Mouse (Mus musculus) gastrocnemius, adult 18-20 months (tissue): ENCODE measurements around the gene Med10. TPM values are rescaled to one million over a fixed set of nuclear protein-coding genes. Genes with fewer than 3 reads are reported as not detected.

Experiments
- DNase-seq: peaks from one replicate; pipeline ENCODE4 v3.0.0; 2021; ENCODE audit warnings: low spot score
- long read RNA-seq, 2 experiments: library from polyadenylated mRNA; stranded (forward); transcript quantifications; one replicate each; pipeline ENCODE4 v2.0.0; 2021
- total RNA-seq, 2 experiments: library from RNA; stranded (reverse); gene quantifications; 2 replicates each; pipeline ENCODE4 v1.2.3; 2021

Med10 gene
- 10 to 100 TPM; 10.7 to 11.2 TPM for total RNA-seq
- long read RNA-seq, experiment 1, full-length matches to known transcripts, result 17 of 17 reads
- long read RNA-seq, experiment 1, partial matches to known transcripts, result 0 of 17 reads
- long read RNA-seq, experiment 1, other reads (novel, unspliced or antisense), result 0 of 17 reads
- long read RNA-seq, experiment 2, transcript Med10-201 (4 exons, 913 nt), result major isoform, 10 of 11 reads
- long read RNA-seq, experiment 2, partial matches to known transcripts, result 0 of 11 reads
- long read RNA-seq, experiment 2, other reads (novel, unspliced or antisense), result 0 of 11 reads

DNA sequence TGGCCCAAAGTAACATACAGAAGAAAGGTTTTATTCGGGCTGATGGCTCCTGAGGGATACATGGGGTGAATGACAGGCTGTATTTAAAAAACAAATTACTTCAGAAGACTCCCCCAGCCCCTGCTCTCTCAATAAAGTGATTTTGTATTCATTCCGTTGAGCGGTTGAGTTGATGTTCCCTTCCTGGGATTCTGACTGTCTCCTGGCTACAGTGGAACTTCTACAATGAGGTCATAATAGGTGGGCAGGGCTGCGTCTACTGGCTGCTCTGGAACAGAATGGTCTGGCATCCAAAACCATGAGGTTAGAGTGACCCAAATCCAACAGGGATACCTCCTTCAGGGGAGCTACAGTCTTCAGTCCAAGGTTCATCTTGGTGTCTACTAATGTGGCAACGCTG, at the start of gene Med10:
TSS of gene Med10 (plus strand) at position 301 of the 400 bp plus-strand sequence.
- DNase-seq, result no peak

DNA sequence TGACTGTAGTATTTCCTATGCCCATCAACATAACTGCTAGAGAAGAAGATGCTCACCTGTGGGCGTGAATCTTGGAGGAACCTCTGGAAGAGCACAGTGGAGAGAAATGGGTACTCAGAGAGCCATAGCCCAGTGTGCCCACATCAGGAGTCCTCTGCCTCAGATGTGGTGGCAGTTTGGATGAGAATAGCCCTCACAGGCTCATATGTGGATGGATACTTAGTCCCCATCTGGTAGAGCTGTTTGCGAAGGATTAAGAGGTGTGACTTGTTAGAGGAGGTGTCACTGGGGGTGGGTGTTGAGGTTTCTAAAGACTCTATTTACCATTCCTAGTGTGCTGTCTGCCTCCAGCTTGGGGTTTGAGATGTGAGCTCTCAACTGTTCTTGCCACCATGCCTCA, 49.3 kb upstream of the Med10 start:
- no peak for DNase-seq

DNA sequence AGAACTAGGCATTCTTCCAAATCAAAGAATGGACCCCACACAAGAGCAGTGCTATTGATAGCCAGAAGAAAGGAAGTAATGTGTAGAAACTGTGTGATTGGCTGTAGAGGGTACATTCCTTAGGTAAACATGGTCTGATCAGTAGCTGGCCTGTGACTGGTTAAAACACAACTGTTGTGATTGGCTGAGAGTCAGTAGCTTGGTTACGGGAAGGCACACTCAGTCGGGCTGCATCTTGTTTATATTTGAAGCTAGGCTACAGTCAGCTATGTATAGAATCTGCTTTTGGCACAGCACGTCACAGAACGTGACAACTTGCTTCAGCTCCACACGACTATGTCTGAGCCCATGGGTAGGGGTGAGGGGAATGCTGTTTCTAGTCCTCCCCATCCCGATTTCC, 43.2 kb upstream of the Med10 start:
- DNase-seq, result no peak

DNA sequence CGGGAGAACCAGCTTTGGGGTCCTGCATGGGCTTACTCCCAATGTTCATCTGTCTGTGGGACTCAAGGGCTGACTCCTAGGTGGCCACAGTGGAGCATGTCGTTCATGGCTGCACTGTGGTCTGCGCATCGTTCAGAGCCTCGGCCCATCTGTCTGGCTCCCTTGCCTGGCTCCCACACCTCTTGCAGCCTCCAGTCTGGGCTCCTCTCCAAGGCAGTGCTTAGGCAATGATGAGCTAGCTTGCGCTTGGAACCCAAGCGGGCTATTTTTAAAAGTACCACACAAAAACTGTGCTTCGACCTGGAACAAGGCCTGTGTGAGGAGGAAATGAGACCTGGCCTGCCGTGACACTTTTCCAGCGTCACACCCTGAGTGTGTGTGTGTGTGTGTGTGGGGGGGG, 40.8 kb upstream of the Med10 start:
- peak; percentile 24 for DNase-seq

DNA sequence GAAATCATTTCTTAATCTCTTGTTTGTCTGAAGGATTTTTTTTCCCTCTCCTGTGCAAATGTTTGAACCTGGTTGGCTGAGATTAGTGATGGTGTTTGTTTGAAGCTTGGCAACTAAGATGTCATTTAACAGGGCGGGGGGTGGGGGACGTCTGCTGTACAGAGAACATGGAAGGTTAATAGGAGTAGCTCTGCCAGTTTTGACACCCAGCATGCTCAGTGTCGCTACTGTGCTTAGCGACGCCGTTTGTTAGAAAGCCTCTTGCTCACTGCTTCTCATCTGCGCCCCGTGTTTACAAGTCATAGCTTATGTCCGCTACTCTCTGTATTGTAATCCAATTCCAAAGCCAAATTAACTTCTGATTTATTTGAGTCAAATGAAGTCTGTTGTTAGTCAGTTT, 37.5 kb upstream of the Med10 start:
- DNase-seq, result no peak

DNA sequence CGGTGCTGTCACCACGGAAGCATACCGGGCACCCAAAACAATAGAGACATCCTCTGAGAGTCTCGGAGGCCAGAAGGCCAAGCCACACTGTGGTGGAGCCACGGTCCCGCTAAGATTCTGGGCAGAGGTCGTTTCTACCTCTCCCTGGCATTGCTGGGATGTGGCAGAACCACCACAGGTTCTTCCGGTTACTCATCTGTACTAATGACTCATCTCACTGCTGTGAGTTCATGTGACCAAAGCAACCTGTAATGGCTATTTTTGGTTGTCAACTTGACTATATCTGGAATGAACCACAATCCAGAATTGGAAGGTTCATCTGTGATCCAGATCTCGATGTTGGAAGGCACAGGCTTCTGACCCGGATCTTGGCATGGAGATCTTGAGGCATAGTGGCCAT, 34.0 kb upstream of the Med10 start:
- no peak for DNase-seq

DNA sequence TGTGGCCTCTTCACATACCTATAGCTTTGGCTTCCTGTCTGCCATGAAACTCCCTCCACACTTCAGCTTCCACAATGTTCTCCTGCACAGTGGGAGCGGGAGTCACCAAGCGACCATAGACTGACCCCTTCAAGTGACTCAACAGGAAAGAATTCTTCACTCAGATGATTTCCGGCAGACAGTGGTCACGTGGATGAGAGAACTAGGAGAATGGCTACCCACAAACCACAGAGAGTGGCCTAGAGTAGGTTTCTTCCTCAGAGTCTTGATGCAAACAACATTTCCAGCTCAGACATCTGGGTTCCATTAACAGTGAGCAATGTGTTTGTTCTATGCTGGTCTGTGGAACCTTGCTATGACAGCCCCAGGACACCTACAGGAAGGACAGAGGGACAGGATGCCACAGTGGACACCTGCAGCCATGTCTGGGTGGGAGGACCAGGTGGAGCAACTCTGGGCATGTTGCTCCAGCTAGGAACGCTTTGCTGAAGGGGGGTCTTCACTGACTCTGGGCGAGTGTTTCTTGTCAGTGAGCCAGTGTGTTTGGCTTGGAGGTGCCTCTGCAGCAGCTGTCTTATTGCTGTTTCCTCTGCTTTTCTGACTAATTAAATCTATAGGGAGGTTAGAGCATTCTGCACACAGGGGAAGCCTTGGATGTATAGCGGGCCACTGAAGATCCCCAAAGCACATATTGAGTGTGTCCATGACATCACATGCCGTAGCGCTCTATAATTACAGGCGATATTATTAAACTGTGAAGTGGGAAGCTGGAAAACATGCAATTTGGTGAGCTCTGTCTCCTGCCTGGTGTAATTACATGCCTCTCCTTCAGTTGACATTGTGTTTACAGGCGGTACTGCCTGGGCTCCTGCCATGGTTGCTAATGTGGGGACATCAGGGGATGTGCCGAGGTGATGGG, 31.4 kb upstream of the Med10 start:
- DNase-seq, result no peak

DNA sequence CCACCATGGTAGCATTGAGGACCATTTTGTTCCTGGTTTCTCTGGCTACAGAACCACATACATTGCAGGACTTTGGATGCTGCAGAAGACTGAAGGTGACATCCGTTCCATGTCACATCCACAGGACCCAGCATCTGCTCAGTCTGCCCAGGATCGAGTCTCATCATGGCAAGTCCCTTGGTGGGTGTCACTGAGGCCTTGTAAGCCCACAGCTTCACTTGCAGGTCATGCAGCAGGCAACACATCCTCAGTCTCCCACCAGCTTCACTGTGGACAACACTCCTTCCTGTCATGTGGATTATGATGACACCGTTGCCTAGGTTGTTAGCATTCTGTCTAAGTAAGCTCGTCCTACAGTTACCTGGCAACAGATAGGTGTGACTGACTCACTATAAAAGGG, 29.8 kb upstream of the Med10 start:
- no peak for DNase-seq

DNA sequence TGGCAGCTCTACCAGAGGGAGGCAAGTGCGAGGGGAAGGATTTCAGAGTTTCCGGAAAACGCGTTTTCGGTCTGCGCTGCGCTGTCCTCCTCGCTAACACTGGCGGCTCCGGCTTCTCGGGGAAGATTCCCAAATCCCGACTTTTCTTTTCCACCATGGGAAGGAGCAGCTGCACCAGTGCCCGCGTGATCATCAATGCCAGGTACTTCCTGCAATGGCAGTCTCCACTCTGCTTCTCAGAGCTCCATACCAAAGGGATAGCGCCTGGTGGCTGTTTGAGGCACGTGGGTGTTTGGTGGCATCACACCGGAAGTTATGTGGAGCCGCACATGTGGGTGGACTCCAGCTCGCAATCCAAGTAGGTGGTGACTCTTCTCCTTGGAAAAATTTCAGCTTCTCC, 24.0 kb upstream of the Med10 start:
- DNase-seq, result no peak

DNA sequence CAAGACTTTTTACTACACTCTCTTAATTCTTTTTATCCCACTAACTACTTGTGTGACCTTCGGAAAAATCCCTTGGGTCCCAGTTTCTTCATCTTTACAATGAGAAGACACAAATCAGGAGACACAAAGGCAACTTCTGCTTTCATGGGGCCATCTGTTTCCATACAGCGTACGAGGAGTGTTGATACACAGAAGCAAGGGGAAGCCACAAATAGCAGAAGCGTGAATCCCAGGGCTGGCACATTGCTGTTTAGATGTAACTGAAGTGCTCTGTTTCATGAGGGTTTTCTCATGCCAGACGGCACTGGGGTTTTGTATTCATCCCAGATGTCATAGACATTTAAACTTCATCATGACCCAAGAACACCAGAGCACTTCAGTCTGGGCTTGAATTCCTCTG, 13.5 kb upstream of the Med10 start:
- no peak for DNase-seq

DNA sequence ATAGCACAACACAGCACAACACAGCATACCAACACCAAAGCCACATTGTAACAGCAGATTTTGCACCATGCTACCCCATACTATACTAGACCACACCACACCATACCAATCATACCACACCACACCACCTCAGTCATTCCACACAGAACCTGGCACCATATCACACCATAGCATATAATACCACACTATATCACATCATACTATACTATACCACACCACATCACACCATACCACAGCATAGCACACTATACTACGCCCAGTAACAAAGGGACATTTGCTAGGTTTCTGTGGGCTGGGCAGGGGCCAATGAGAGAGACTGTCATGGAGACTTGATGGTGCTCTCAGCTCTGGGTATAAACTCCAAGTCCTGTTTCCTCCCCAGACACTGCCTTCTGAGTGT, 10.4 kb upstream of the Med10 start:
- no peak for DNase-seq

DNA sequence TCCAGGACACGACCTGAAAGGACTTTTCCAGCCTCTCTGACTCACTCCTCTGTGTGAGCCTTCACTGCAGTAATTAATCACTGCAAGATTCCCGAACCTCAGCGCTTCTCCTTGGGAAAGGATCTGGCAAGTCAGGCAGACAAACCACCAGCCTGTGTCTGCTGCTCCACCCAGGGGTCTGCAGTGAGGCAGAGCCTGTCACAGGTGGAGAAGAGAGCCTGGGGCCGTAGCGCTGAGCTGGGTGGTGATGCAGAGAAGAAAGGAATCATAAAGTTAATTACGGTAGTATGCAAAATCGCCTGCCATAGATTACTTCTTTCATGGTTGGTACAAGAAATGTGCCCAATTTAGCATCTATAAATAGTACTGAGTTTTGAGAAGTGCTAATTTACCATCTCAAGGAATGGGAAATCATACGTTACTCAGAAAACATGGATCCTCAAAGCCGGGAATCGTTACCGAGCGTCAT, 9.6 kb upstream of the Med10 start:
- no peak for DNase-seq

DNA sequence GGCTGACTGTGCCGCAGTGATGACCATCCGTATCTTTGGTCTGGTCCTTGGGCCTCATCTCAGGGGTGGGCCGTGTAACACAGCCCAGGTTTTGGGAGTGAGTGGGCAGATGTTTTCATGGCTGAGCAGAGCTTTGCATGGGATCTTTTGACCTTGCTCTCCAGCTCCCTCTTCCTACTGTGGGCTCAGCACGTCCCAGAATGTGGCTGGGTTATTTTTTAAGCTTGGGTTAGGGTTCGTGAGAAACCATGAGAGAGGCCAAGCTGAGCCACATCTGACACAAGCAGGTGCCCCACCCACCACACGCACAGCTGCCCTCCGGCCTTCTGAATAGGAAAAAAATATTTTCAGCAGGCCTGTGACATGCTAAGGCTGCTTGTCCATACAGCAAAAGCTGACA, 7.4 kb upstream of the Med10 start:
- no peak for DNase-seq

DNA sequence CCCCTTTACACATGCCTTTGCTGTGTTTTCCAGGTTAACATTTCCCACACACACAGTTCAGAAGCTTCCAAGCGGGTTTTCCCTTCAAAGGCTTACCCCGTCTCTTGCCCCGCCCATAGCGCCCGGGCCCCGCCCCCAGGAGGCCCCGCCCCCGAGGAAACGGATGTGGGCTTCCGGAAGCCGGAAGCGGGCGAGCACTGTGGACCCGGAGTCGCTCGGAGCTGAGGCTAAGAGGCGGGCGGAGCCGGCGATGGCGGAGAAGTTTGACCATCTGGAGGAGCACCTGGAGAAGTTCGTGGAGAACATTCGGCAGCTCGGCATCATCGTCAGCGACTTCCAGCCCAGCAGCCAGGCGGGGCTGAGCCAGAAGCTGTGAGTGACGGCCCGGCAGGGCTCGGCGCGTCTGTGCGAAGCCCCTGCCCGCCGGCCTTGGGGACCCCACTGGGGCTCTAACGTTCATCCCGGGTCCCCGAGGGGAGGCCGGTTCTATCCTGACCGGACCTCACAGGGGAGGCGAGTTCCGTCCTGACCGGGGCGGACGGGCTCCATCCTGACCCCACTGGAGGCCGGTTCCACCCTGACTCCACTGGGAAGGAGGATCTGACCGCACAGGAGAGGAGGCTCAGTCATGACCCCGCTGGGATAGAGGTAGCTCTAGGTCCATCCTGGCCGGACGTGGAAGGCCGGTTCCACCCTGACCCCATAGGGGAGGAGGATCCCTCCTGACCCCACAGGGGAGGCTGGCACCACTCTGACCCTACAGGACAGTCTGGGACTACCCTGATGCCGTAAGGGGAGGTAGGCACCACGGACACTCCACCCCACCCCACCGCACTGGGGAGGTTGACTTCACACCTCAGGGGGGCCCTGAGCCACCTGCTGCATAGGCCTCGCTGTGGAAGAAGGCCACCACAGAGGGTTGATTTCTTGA, 7.8 kb downstream of the Med10 start:
- peak; percentile 78 for DNase-seq

DNA sequence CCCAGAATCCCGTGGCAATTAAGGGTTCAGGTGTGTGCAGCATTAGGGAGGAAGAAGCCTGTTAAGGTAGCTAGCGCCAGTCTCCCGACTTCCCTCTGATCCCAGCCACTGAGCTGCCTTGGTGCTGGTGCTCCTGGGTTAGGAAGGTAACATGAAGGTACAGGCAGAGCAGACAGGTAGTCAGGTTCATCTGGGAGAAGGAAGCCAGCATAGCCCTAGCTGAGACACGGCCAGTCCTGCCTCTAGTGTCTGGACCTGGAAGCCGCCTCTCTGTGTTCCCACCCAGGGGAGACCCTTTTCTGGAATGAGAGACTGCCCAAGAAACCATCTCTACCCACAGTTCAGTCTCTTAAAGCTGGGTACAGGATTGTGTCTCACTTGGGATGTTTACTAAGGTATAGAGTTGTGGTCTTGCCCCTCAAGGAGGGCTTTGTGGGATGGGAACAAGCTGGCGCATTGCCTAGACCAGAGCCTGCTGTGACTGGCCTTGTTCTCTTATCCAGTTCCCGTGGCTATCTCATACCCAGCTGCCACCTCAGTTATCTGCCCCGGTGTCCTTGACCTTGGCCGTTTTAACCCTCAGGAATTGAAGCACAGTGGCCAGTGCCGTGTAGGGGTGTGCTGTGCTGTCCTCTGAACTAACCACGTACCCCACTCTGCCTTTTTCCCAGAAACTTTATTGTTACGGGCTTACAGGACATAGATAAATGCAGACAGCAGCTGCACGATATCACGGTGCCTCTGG, 8.9 kb downstream of the Med10 start:
- no peak for DNase-seq

DNA sequence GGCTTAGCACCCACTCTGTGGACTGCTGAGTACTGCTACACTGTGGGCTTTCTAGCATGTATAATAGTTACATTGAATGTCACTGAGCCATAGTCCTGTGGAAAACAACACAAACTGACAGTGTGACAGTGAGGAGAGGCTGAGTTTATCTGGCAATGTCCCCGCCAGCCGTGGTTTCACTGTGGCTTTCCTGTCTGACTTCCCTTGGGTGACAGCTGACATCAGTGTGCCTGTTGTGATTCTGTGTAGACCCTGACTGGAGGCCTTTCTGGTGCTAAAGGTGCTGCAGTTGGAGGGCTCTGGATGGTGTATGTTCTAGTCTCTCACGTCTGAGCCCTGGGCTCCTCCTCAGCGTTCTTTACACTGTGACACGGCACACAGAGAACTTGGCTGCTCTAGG, 11.7 kb downstream of the Med10 start:
- no peak for DNase-seq

DNA sequence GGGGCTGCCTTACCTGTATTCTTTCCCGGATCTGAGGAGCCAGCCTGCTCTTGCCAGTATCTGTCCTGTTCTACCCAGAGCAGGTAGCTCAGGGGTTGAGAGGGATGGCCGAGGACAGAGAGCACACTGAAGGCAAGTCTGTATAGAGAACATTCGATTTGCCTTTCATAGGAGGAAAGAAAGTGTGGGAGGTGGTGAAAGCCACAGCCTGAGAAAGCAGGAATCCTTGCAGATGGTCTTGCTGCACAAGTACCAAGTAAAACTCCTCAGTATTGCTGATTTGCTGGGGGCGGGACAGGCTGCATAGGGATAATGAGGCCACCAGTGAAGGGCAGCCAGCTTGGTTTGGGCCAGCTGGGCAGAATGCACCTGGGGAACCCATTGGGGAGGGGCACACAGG, 16.1 kb downstream of the Med10 start:
- no peak for DNase-seq

DNA sequence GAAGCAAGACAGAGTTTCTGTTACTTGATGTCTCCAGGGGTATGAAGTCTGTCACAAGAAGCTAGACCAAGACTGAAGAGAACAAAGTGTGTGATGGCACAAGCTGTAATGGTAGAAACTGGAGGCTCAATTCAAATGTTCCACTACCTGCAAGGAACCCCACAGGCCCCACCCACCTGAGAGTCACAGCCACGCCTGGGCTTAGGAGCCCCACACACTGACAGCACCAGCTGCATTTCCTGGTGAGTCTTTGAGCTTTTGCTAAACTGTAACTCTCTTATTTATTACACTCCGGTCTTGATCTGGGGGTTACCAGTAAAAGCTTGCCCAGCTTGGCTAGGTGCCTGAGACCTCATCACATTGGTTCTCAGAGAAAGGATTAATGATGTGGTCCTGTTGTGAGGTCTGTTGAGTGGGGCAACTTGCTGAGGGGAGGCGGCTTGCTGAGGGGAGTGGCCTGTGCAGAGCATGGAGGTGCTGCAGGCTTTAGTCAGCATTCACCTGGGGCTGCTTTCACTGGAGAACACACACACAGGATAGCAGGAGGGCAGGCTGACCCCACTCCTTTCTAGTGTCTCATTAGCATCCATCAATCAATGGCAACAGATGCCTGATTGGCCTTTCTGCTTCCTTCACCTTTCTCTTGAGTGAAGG, 19.1 kb downstream of the Med10 start:
- no peak for DNase-seq

DNA sequence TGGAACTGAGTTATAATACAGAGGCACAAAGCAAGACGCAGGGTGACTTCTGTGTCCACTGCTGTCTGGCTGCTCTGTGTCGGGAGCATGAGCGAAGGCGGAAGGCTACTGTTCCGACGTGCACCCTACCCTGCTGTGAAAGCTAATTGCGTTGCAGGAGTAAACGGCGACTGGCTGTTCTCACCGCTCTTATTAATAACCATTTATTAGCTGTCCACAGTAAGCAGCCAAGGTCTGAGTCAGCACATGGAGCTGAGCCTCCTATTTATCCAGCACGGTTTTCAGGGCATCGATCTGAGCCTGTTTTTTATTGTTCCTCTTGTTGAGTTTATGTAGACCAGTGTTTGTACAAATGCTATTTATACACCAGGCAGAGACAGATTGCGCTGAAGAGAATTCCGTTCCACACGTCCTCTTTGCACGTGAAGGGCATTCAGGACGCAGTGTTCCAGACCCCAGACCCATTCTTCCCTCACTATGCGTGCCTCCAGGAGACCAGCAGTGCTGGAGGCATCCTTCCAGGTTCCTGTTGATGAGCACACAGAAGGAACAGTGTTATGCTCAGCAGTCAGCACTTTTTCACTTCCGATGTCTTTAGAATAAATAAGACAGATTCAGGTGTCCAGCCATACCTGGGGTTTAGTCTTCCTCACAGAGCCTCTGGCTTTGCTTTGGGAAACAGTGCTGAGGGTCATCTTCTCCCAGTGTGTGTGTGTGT, 21.9 kb downstream of the Med10 start:
- no peak for DNase-seq
